Mouse (Mus musculus): ENCODE measurements at regions not wholly inside any gene's neighbourhood (a gene's known extent, or its start where the extent isn't known, plus 50 kb on each side); places are given as distances from the start of the nearest gene placed in this dataset.

GRCm38 (mm10) chr17:64193055-64193454 is 138.7 kb downstream of the Pja2 start:
- TF ChIP-seq CTCF (IDR thresholded peaks at IDR 0.05; ENCODE audit: low read depth) (no peak), EP300 (optimal IDR thresholded peaks at IDR 0.05) (no peak)

All from stomach, postnatal 0 days (tissue).